Mouse (Mus musculus): ENCODE data around the gene Mrpl52.

GRCm38 (mm10) chr14:54430406-54431145 lies 3.9 kb downstream of the Mrpl52 start:
- TF ChIP-seq POLR2A (IDR thresholded peaks at IDR 0.05; ENCODE audit: insufficient read depth, low read depth, low read length) = no peak
- TF ChIP-seq EP300 (IDR thresholded peaks at IDR 0.05; ENCODE audit: insufficient read depth, low read depth, low read length) = no peak
- no peak for TF ChIP-seq CTCF (IDR thresholded peaks at IDR 0.05)

Data from heart, adult 2 months (tissue).